Mouse (Mus musculus): ENCODE measurements around the gene Crybg1. TPM values are rescaled to one million over a fixed set of nuclear protein-coding genes. Genes with fewer than 3 reads are reported as not detected.

Crybg1 gene
- total and polyA plus RNA-seq, 2 experiments from 2014 or later: 0.10 to 0.16 TPM

- ATAC-seq (no peak), DNase-seq (ENCODE audit: low spot score) (no peak)
- H3K27ac ChIP-seq: no peak overlapping the region
- no peaks in the 10 kb centered on the region for H3K4me1 ChIP-seq (ENCODE audit: insufficient read depth, low read length)
- H3K36me3 ChIP-seq (ENCODE audit: insufficient read depth, low read length): no peaks in the 10 kb centered on the region
- TF ChIP-seq CTCF (IDR thresholded peaks at IDR 0.05; ENCODE audit: low read depth): no peak
- no peaks in the 10 kb centered on the region for H3K27me3 ChIP-seq (ENCODE audit: insufficient read depth, low read length)
- no peak overlapping the region for H3K4me2 ChIP-seq (ENCODE audit: low read depth, low read length)
- H3K9me3 ChIP-seq (ENCODE audit: low read length): no peaks in the 10 kb centered on the region
- H3K9ac ChIP-seq (replicated peaks; ENCODE audit: low read length): no peak overlapping the region
- no peak overlapping the region for H3K4me3 ChIP-seq (ENCODE audit: low read length)
- 82% methylated on average over 8 of the region's 8 CpGs for WGBS
Observed at GRCm38 (mm10) chr10:44164258-44164975, 15.8 kb upstream of the Crybg1 start.

GRCm38 (mm10) chr10:44163028-44163427 is 14.4 kb upstream of the Crybg1 start:
- 94% methylated on average over 4 of the region's 4 CpGs for WGBS

GRCm38 (mm10) chr10:44160150-44160549 is 11.5 kb upstream of the Crybg1 start:
- 54% methylated on average over 4 of the region's 4 CpGs for WGBS
- H3K36me3 ChIP-seq (ENCODE audit: insufficient read depth, low read length): no peaks in the 10 kb centered on the region
- no peak overlapping the region for H3K9ac ChIP-seq (replicated peaks; ENCODE audit: low read length)
- DNase-seq (ENCODE audit: low spot score) (peak; percentile 63), ATAC-seq (no peak)
- peak; percentile 66 for TF ChIP-seq CTCF (IDR thresholded peaks at IDR 0.05; ENCODE audit: low read depth)
- H3K27me3 ChIP-seq (ENCODE audit: insufficient read depth, low read length): no peaks in the 10 kb centered on the region
- H3K9me3 ChIP-seq (ENCODE audit: low read length): no peaks in the 10 kb centered on the region
- H3K4me2 ChIP-seq (ENCODE audit: low read depth, low read length): no peak overlapping the region
- H3K4me3 ChIP-seq (ENCODE audit: low read length): no peak overlapping the region
- no peak overlapping the region for H3K27ac ChIP-seq
- H3K4me1 ChIP-seq (ENCODE audit: insufficient read depth, low read length): no peaks in the 10 kb centered on the region

More at GRCm38 (mm10) chr10:44163028-44163427, 14.4 kb upstream of the Crybg1 start:
- no peak overlapping the region for H3K4me3 ChIP-seq (ENCODE audit: low read length)
- no peak overlapping the region for H3K27ac ChIP-seq
- ATAC-seq (no peak), DNase-seq (ENCODE audit: low spot score) (no peak)
- H3K9ac ChIP-seq (replicated peaks; ENCODE audit: low read length): no peak overlapping the region
- H3K9me3 ChIP-seq (ENCODE audit: low read length): no peaks in the 10 kb centered on the region
- H3K4me2 ChIP-seq (ENCODE audit: low read depth, low read length): no peak overlapping the region
- no peak for TF ChIP-seq CTCF (IDR thresholded peaks at IDR 0.05; ENCODE audit: low read depth)
- H3K27me3 ChIP-seq (ENCODE audit: insufficient read depth, low read length): no peaks in the 10 kb centered on the region
- no peaks in the 10 kb centered on the region for H3K4me1 ChIP-seq (ENCODE audit: insufficient read depth, low read length)
- no peaks in the 10 kb centered on the region for H3K36me3 ChIP-seq (ENCODE audit: insufficient read depth, low read length)

GRCm38 (mm10) chr10:44157489-44157888 is 8.8 kb upstream of the Crybg1 start:
- no peaks in the 10 kb centered on the region for H3K36me3 ChIP-seq (ENCODE audit: insufficient read depth, low read length)
- WGBS: 37% methylated on average over 2 of the region's 2 CpGs
- no peak for ATAC-seq

GRCm38 (mm10) chr10:44150501-44150900 is 1.8 kb upstream of the Crybg1 start:
- no peak for ATAC-seq
- TF ChIP-seq CTCF (IDR thresholded peaks at IDR 0.05; ENCODE audit: low read depth): no peak
- no peaks in the 10 kb centered on the region for H3K36me3 ChIP-seq (ENCODE audit: insufficient read depth, low read length)

More at GRCm38 (mm10) chr10:44157489-44157888, 8.8 kb upstream of the Crybg1 start:
- no peak overlapping the region for H3K9ac ChIP-seq (replicated peaks; ENCODE audit: low read length)
- no peak for TF ChIP-seq CTCF (IDR thresholded peaks at IDR 0.05; ENCODE audit: low read depth)
- no peaks in the 10 kb centered on the region for H3K27me3 ChIP-seq (ENCODE audit: insufficient read depth, low read length)
- H3K4me2 ChIP-seq (ENCODE audit: low read depth, low read length): no peak overlapping the region
- H3K9me3 ChIP-seq (ENCODE audit: low read length): no peaks in the 10 kb centered on the region
- DNase-seq (ENCODE audit: low spot score): no peak
- H3K4me1 ChIP-seq (ENCODE audit: insufficient read depth, low read length): no peaks in the 10 kb centered on the region
- H3K27ac ChIP-seq: no peak overlapping the region
- no peak overlapping the region for H3K4me3 ChIP-seq (ENCODE audit: low read length)

GRCm38 (mm10) chr10:44143401-44143800 is 5.3 kb downstream of the Crybg1 start:
- Histone ChIP-seq H3K4me2 (ENCODE audit: low read depth, low read length) (no peak overlapping the region), H3K27ac (no peak overlapping the region), H3K36me3 (ENCODE audit: insufficient read depth, low read length) (no peaks in the 10 kb centered on the region), H3K27me3 (ENCODE audit: insufficient read depth, low read length) (peaks cover 3% of the 10 kb centered on the region; the same call in 1 of the 2 replicates), H3K4me1 (ENCODE audit: insufficient read depth, low read length) (no peaks in the 10 kb centered on the region), H3K9ac (replicated peaks; ENCODE audit: low read length) (no peak overlapping the region), H3K9me3 (ENCODE audit: low read length) (no peaks in the 10 kb centered on the region), H3K4me3 (ENCODE audit: low read length) (no peak overlapping the region)
- WGBS: 90% methylated on average over 10 of the region's 10 CpGs
- DNase-seq (ENCODE audit: low spot score) (no peak), ATAC-seq (no peak)
- TF ChIP-seq CTCF (IDR thresholded peaks at IDR 0.05; ENCODE audit: low read depth): no peak

More at GRCm38 (mm10) chr10:44150501-44150900, 1.8 kb upstream of the Crybg1 start:
- Histone ChIP-seq H3K27me3 (ENCODE audit: insufficient read depth, low read length) (peaks cover 9% of the 10 kb centered on the region; the same call in 1 of the 2 replicates), H3K4me1 (ENCODE audit: insufficient read depth, low read length) (no peaks in the 10 kb centered on the region; the same call in 1 of the 2 replicates), H3K4me2 (ENCODE audit: low read depth, low read length) (no peak overlapping the region), H3K4me3 (ENCODE audit: low read length) (no peak overlapping the region), H3K9me3 (ENCODE audit: low read length) (no peaks in the 10 kb centered on the region), H3K27ac (no peak overlapping the region), H3K9ac (replicated peaks; ENCODE audit: low read length) (no peak overlapping the region)
- DNase-seq (ENCODE audit: low spot score): no peak
- 95% methylated on average over 2 of the region's 2 CpGs for WGBS
